Mouse (Mus musculus) layer of hippocampus, adult 18-20 months (tissue): Measurements from ENCODE around the gene Gm609. TPM values are rescaled to one million over a fixed set of nuclear protein-coding genes. Genes with fewer than 3 reads are reported as not detected.

Experiments used
- total RNA-seq, 2 experiments: library from RNA; stranded (reverse); gene quantifications; 2 replicates each; pipeline ENCODE4 v1.2.3; 2021

Gene Gm609
- total RNA-seq, 2 experiments from 2014 or later, result 0.15 to 0.28 TPM

Other genes starting within 250 kb of the Gm609 start
- gene Cd200, start 83.9 kb downstream of the Gm609 start, total RNA-seq, result 10 to 100 TPM; 64.6 to 76.8 TPM
- gene Gm17783, start 39.1 kb upstream of the Gm609 start, total RNA-seq, result not detected
- gene Slc9c1, start 42.3 kb upstream of the Gm609 start, total RNA-seq, result not detected
- not detected for gene Gcsam, start 117.4 kb upstream of the Gm609 start, total RNA-seq
- under 1 TPM; 0.25 to 0.30 TPM for gene BC016579, start 161.1 kb upstream of the Gm609 start, total RNA-seq
- under 1 TPM; 0.56 to 0.62 TPM for gene Tmprss7, start 200.7 kb upstream of the Gm609 start, total RNA-seq
- 100 to 1,000 TPM; 219 to 242 TPM for gene Tagln3, start 231.6 kb upstream of the Gm609 start, total RNA-seq
- gene Abhd10, start 250.0 kb upstream of the Gm609 start, total RNA-seq, result 10 to 100 TPM; 18.0 to 20.5 TPM